Mouse (Mus musculus) spleen, adult 2 months (tissue): Measurements from ENCODE around the gene Phf21b. TPM values are rescaled to one million over a fixed set of nuclear protein-coding genes. Genes with fewer than 3 reads are reported as not detected.
A peak's percentile ranks its signal among the peaks of the same experiment; 100 is the strongest.

ENCODE experiments used
- DNase-seq, 2 experiments: peaks; one replicate each; pipeline versions ENCODE4 v3.0.0 to v3.0.0-alpha.2; 2012 to 2021; ENCODE audit warnings: low spot score in 2 of 2, low read depth in 1 of 2
- H3K27ac ChIP-seq: fragments of 200-500 bp; 2 replicates; pipeline ENCODE4 v1.5.1; 2012; ENCODE audit warnings: low read length, inconsistent platforms; ENCODE audit not compliant: insufficient read depth
- H3K27me3 ChIP-seq: fragments of 200-500 bp; 2 replicates; pipeline ENCODE4 v1.6.1; 2012; ENCODE audit warnings: mild to moderate bottlenecking, moderate library complexity, low read length, inconsistent platforms; ENCODE audit not compliant: control insufficient read depth, insufficient read depth
- H3K36me3 ChIP-seq: fragments of 200-500 bp; 2 replicates; pipeline ENCODE4 v1.6.1; 2012; ENCODE audit warnings: mild to moderate bottlenecking, low read length, inconsistent platforms; ENCODE audit not compliant: control insufficient read depth, insufficient read depth
- H3K4me1 ChIP-seq: fragments of 200-500 bp; 2 replicates; pipeline ENCODE4 v1.6.1; 2011; ENCODE audit warnings: inconsistent platforms; ENCODE audit not compliant: control insufficient read depth, insufficient read depth, insufficient read length
- H3K4me3 ChIP-seq: fragments of 200-500 bp; 2 replicates; pipeline ENCODE4 v1.5.1; 2011; ENCODE audit warnings: mild to moderate bottlenecking, inconsistent platforms; ENCODE audit not compliant: insufficient read depth, insufficient read length; ENCODE audit errors: extremely low read depth
- CTCF ChIP-seq: fragments of 200-500 bp; IDR thresholded peaks from 2 replicates; pipeline ENCODE4 v1.5.1; 2011; ENCODE audit warnings: mild to moderate bottlenecking, inconsistent platforms; ENCODE audit not compliant: insufficient read depth, insufficient read length, insufficient replicate concordance; ENCODE audit errors: extremely low read depth
- POLR2A ChIP-seq: fragments of 200-500 bp; IDR thresholded peaks from 2 replicates; pipeline ENCODE4 v1.6.1; 2011; ENCODE audit warnings: low read depth, low read length, inconsistent platforms
- WGBS: fragments of 180-500 bp; shearing (Covaris S2); methylation state at CpG from one replicate; pipeline ENCODE4 v1.1.7; 2018; 5-methylcytosine and 5-hydroxymethylcytosine counted together
- polyA plus RNA-seq: library from polyadenylated mRNA; depleted of rRNA; stranded (reverse); fragments of >200 nt; gene quantifications from 2 replicates; pipeline ENCODE4 v1.2.3, GENCODE M21; 2012

The Phf21b gene
- polyA plus RNA-seq, 1 experiment = 2.1 TPM

- TF ChIP-seq POLR2A = no peak
- no peak for TF ChIP-seq CTCF
- Histone ChIP-seq H3K27ac (no peak overlapping the region), H3K27me3 (peaks cover 24% of the 10 kb centered on the region), H3K4me1 (peaks cover 15% of the 10 kb centered on the region), H3K36me3 (no peaks in the 10 kb centered on the region), H3K4me3 (peak overlapping the region; percentile 56)
- DNase-seq = peak in 1 of 2 experiments; percentile 4
- under 1% methylated on average over 88 of the region's 88 CpGs for WGBS
These were observed 638 bp downstream of the Phf21b start for GRCm38 (mm10) chr15:84854921-84855901.

- Histone ChIP-seq H3K27ac (no peak overlapping the region), H3K27me3 (peaks cover 24% of the 10 kb centered on the region), H3K36me3 (no peaks in the 10 kb centered on the region), H3K4me3 (peak overlapping the region; percentile 56; the same call in 1 of the 2 replicates), H3K4me1 (peaks cover 15% of the 10 kb centered on the region)
- DNase-seq = no peak
- WGBS = 2% methylated on average over 49 of the region's 49 CpGs
- no peak for TF ChIP-seq POLR2A
- no peak for TF ChIP-seq CTCF
These were observed 1.6 kb downstream of the Phf21b start for GRCm38 (mm10) chr15:84854171-84854811.

- Histone ChIP-seq H3K27ac (no peak overlapping the region; the same call in 1 of the 2 replicates), H3K4me1 (peaks cover 15% of the 10 kb centered on the region), H3K36me3 (no peaks in the 10 kb centered on the region), H3K4me3 (peak overlapping the region; percentile 51), H3K27me3 (peaks cover 24% of the 10 kb centered on the region)
- no peak for TF ChIP-seq CTCF
- TF ChIP-seq POLR2A = no peak
- WGBS = 2% methylated on average over 67 of the region's 84 CpGs
- no peak for DNase-seq
These were observed 2.4 kb downstream of the Phf21b start for GRCm38 (mm10) chr15:84853261-84854137.

GRCm38 (mm10) chr15:84852457-84853070, 3.3 kb downstream of the Phf21b start:
- WGBS = 12% methylated on average over 10 of the region's 10 CpGs
- no peak overlapping the region for H3K4me3 ChIP-seq
- H3K27ac ChIP-seq = no peak overlapping the region
- TF ChIP-seq CTCF (no peak), POLR2A (no peak)
- peaks cover 24% of the 10 kb centered on the region for H3K27me3 ChIP-seq
- peaks cover 15% of the 10 kb centered on the region for H3K4me1 ChIP-seq
- no peak for DNase-seq
- no peaks in the 10 kb centered on the region for H3K36me3 ChIP-seq

- Histone ChIP-seq H3K4me3 (no peak overlapping the region), H3K27ac (no peak overlapping the region), H3K27me3 (peaks cover 18% of the 10 kb centered on the region), H3K4me1 (peaks cover 13% of the 10 kb centered on the region), H3K36me3 (no peaks in the 10 kb centered on the region)
- no peak for DNase-seq
- TF ChIP-seq CTCF (no peak), POLR2A (no peak)
- WGBS = 100% methylated on average over 1 of the region's 1 CpGs
These were observed 5.5 kb downstream of the Phf21b start for GRCm38 (mm10) chr15:84850321-84850720.

GRCm38 (mm10) chr15:84846216-84846615, 9.6 kb downstream of the Phf21b start:
- 86% methylated on average over 3 of the region's 3 CpGs for WGBS
- H3K36me3 ChIP-seq = no peaks in the 10 kb centered on the region
- no peaks in the 10 kb centered on the region for H3K4me1 ChIP-seq

More at GRCm38 (mm10) chr15:84846216-84846615, 9.6 kb downstream of the Phf21b start:
- Histone ChIP-seq H3K4me3 (no peak overlapping the region), H3K27me3 (no peaks in the 10 kb centered on the region), H3K27ac (no peak overlapping the region)
- TF ChIP-seq POLR2A (no peak), CTCF (no peak)
- no peak for DNase-seq
